Mouse (Mus musculus) heart, adult 18-20 months (tissue): ENCODE data around the gene Zfp697. TPM values are rescaled to one million over a fixed set of nuclear protein-coding genes. Genes with fewer than 3 reads are reported as not detected.
"Not testable (repeated sequence)": the region's sequence is repeated elsewhere in the genome, so short reads cannot be mapped to it uniquely, and the experiment has no call there.

Experiments used
- DNase-seq, 2 experiments: peaks; one replicate each; pipeline ENCODE4 v3.0.0; 2021 to 2022; ENCODE audit warnings: mixed read lengths in 1 of 2
- total RNA-seq, 2 experiments: library from RNA; stranded (reverse); gene quantifications; 2 replicates each; pipeline ENCODE4 v1.2.3; 2021

Gene Zfp697
- total RNA-seq, 2 experiments from 2014 or later = 5.9 to 7.3 TPM

- no peak for DNase-seq
Measured at GRCm38 (mm10) chr3:98418991-98419785, 36.9 kb downstream of the Zfp697 start.

GRCm38 (mm10) chr3:98419786-98420070 lies 37.5 kb downstream of the Zfp697 start:
- no peak for DNase-seq

- DNase-seq = no peak
Measured at GRCm38 (mm10) chr3:98422926-98423325, 40.7 kb downstream of the Zfp697 start.

- no peak for DNase-seq
Measured at GRCm38 (mm10) chr3:98426749-98427148, 44.5 kb downstream of the Zfp697 start.

GRCm38 (mm10) chr3:98427260-98427599 lies 45.0 kb downstream of the Zfp697 start:
- DNase-seq = no peak

DNA sequence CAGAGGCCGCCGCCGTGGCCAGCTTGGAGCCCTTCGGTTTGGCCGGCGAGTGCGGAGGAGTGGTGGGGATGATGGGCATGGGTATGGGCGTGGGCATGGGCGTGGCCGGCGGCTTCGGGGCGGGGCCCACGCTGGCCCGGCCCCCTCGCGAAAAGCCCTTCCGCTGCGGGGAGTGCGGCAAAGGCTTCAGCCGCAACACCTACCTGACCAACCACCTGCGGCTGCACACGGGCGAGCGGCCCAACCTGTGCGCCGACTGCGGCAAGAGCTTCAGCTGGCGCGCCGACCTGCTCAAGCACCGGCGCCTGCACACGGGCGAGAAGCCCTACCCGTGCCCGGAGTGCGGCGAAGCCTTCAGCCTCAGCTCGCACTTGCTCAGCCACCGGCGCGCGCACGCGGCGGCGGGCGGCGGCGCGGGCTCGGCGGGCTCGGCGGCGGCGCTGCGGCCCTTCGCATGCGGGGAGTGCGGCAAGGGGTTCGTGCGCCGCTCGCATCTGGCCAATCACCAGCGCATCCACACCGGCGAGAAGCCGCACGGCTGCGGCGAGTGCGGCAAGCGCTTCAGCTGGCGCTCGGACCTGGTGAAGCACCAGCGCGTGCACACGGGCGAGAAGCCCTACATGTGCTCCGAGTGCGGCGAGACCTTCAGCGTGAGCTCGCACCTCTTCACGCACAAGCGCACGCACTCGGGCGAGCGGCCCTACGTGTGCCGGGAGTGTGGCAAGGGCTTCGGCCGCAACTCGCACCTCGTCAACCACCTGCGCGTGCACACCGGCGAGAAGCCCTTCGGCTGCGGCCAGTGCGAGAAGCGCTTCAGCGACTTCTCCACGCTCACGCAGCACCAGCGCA lies 45.6 kb downstream of the Zfp697 start:
- peak; percentile 75 to 77 for DNase-seq

GRCm38 (mm10) chr3:98428449-98428775 lies 46.2 kb downstream of the Zfp697 start:
- DNase-seq = no peak

GRCm38 (mm10) chr3:98428928-98429525 lies 46.8 kb downstream of the Zfp697 start:
- DNase-seq = no peak

DNA sequence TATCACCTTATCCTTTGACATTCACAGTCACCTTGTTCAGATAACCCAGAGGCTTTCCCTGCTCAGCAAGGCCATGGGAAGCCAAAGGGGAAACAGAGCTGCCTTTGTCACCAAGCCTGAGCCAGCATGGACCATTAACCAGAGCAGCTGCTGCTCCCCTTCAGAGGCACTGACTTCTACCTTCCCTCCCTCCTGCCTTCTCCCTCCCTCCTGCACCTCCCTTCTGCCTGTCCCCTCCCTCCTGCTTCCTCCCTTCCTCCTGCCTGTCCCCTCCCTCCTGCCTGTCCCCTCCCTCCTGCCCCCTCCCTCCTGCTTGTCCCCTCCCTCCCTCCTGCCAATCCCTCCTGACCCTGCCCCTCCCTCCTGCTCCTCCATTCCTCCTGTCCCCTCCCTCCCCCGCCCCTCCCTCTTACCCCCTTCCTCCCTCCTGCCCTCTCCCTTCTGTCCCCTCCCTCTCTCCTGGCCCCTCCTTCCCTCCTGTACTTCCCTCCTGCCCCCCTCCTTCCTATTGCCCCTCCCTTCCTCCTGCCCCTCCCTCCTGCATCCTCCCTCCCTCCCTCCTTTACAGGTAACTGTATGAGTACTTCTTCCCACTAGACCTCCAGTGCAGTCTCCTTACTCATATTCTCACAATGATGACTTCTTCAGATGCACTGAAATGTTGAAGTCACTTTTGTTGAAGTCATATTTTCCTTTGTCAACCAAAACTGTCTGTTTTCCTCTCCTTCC lies 52.0 kb downstream of the Zfp697 start:
- no peak for DNase-seq

- no peak for DNase-seq
Measured at GRCm38 (mm10) chr3:98435030-98435429, 52.8 kb downstream of the Zfp697 start.

DNA sequence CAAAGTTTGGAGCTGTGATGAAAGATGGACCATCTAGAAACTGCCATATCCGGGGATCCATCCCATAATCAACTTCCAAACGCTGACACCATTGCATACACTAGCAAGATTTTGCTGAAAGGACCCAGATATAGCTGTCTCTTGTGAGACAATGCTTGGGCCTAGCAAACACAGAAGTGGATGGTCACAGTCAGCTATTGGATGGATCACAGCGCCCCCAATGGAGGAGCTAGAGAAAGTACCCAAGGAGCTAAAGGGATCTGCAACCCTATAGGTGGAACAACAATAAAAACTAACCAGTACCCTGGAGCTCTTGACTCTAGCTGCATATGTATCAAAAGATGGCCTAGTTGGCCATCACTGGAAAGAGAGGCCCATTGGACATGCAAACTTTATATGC lies 60.0 kb downstream of the Zfp697 start:
- not testable (repeated sequence) for DNase-seq

DNA sequence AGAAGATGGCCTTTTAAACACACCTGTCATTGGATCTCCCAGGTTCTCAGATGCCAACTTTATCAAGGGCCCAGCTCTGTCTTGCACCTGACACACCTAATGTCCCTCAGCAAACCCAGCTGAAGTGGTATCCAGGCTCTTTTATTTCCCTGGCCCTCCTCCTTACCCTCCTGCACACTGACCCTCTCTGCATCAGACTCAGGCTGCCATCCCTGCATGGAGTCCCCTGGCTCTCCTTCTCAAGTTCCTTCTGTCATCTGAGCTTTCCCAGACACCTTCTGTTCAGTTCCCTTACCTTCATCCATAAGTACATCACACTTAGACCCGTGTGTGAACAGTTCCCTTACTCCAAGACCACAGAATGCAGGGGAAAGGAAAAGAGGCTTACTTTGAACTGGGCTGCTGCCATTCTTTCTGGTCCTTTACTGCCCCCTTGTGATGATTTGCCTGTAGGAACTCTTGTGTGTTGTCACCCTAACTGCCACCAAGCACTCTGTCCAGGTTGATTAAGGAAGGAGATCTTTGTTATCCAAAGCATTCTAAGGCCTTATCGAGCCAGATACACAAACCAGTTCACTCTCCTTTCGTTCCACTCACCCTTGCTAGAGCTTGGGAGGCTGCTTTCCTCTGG lies 61.0 kb downstream of the Zfp697 start:
- DNase-seq = not testable (repeated sequence)

DNA sequence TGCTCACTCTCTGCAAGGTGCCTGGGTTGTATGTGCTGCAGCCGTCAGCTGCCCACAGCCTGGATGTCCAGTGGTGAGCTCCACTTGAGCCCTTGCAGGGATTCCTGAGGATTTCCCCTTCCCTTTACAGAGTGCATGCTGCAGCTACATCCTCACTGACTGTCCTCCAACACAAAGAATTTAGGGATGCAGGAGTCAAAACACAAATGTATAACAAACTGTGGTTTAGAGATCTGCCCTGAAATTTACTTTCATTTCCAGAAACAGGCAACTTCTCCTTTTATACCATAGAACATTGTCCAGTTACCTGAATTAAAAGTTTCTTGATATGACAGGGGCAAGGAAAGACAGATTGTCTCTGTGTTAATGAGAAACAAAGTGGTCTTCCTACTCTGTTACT lies 61.7 kb downstream of the Zfp697 start:
- DNase-seq = not testable (repeated sequence)

DNA sequence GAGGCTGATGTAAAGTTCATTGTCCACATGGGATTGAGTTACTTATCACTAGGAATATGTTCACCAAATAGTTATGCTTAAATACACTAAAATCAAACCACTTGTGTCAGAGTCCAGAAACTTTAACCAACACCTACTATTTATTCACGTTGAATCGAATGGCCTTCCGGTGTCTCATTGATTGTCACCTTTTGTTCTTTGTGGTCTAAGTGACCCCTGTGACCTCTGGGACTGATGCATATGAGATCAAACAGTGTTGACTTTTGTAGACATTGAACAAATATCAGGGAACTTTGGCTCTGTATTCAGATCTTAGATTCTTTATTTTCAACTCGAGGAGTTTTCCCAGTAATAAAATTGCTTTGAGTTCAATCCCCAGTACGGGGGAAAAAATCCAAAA lies 71.5 kb downstream of the Zfp697 start:
- not testable (repeated sequence) for DNase-seq

DNA sequence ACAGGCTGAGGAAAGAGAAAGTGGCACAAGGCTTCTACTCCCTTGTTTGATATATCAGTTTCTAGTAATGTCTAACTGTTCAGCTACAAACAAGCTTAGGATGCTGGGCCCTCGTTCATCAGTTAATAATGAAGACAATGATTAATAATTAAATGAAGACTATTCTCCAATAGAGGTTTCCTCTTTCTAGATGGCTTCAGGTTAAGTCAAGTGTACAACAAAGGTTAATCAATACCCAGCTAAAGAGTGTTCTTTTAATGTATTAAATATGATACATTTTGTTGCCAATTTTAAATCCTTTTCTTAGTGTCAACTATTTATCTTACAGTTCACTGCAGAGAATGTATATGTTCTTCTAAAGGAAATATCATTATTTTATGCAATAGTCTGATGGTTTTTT lies 74.8 kb downstream of the Zfp697 start, which contains the start of gene Gm4450:
TSS of gene Gm4450 (minus strand) at position 101 of the 400 bp plus-strand sequence.
- DNase-seq = not testable (repeated sequence)

DNA sequence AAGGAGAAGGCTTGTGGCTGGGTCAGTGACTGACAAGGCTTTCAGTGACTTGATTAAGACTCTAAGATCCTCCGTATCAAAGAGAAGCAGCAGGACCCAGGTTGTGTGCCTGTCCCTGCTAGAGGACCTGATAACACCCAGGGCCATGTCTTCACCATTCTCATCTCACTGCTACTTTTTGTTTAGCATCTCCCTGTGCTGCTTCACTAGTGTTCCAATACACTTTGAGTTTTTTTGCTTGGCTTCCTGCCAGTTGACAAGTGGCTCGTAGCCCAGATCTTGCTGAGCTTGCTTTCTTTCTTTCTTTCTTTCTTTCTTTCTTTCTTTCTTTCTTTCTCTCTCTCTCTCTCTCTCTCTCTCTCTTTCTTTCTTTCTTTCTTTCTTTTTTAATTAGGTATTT lies 87.1 kb downstream of the Zfp697 start:
- not testable (repeated sequence) for DNase-seq

DNA sequence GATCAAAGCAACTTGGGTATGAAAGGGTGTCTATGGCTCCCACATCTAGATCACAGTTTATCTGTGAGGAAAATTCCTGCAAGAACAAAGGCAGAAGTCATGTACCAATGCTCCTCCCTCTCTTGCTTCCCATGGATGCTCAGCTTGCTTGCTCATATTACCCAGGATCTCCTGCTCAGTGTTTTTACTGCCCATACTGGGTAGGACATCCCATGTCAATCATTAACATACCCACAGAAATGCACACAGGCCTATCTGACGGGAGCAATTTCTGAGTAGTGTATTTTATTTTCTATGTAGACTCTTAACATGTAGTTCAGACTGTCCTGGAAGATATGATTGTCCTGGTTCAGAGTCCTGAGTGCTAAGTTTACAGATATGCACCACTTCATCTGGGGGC lies 88.8 kb downstream of the Zfp697 start:
- not testable (repeated sequence) for DNase-seq

DNA sequence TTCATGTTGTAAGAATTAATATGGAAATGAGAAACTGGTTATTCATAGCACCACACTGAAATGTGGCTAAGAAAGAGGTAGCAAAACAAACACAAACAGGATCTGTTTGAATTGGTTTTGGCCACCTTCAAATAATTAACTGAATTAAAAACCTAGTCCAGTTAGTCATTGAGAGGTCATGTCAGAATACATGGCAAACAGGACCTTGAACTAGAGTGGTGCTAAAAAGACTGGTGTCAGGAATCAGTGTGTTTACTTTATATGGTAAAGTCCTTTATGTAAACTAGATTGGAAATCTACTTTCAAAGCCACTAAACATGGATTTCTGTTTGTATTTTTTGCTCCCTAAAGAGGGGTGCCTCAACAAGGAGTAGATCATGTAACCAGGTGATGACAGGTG lies 89.2 kb downstream of the Zfp697 start:
- DNase-seq = not testable (repeated sequence)

- not testable (repeated sequence) for DNase-seq
Measured at GRCm38 (mm10) chr3:98494184-98494583, 111.9 kb downstream of the Zfp697 start.

DNA sequence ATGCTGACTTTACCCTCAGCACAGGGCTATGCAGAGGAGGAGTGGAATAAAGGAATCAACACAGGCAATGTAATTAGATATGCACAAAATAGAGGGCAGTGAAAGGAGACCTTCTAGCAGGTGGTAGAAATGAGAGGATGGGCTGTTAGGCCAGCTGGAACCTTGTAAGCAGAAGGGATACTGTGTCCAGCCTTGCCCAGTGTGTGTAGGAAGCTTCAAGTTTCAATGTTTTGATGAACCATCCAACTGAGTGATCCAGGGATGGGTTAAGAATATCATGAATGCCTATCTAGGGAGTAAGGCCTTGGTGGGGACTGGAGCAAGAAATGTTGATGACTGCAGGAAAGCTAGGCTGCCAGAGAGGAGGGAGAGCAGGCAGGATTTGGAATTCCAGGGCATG lies 112.8 kb downstream of the Zfp697 start:
- not testable (repeated sequence) for DNase-seq

- not testable (repeated sequence) for DNase-seq
Measured at GRCm38 (mm10) chr3:98496762-98497161, 114.5 kb downstream of the Zfp697 start.

- not testable (repeated sequence) for DNase-seq
Measured at GRCm38 (mm10) chr3:98497401-98497800, 115.1 kb downstream of the Zfp697 start.
